Mouse (Mus musculus) lung, postnatal 0 days (tissue): ENCODE results near the gene Utp14a.

Experiments
- CTCF ChIP-seq: IDR thresholded peaks from 2 replicates; pipeline ENCODE4 v1.5.1; 2016; ENCODE audit warnings: antibody characterized with exemption, mild to moderate bottlenecking
- EP300 ChIP-seq: IDR thresholded peaks from 2 replicates; pipeline ENCODE4 v1.6.1; 2016; ENCODE audit warnings: antibody characterized with exemption, mild to moderate bottlenecking, control low read depth

GRCm38 (mm10) chrX:48284386-48285005 lies 27.8 kb downstream of the Utp14a start:
- TF ChIP-seq CTCF (no peak), EP300 (no peak)
